Mouse (Mus musculus) cerebellum, postnatal 14 days (tissue): ENCODE measurements around the gene Trp53rkb.
"Not testable (repeated sequence)": the region's sequence is repeated elsewhere in the genome, so short reads cannot be mapped to it uniquely, and the experiment has no call there.

Experiments
- DNase-seq, 2 experiments: peaks; one replicate each; pipeline ENCODE4 v3.0.0; 2021; ENCODE audit warnings: mixed read lengths in 2 of 2

The Trp53rkb gene

GRCm38 (mm10) chr2:166792355-166792754 is at the start of gene Trp53rkb:
Trp53rkb (plus strand) TSS chr2:166792531.
- no peak for DNase-seq

- DNase-seq: no peak
These were observed 48.8 kb upstream of the Trp53rkb start for GRCm38 (mm10) chr2:166743504-166743903.

GRCm38 (mm10) chr2:166744433-166744832 is 47.9 kb upstream of the Trp53rkb start:
- peak; percentile 49 to 50 for DNase-seq

GRCm38 (mm10) chr2:166745849-166746248 is 46.5 kb upstream of the Trp53rkb start:
- no peak for DNase-seq

- DNase-seq: not testable (repeated sequence)
These were observed 45.9 kb upstream of the Trp53rkb start for GRCm38 (mm10) chr2:166746261-166746913.

- no peak for DNase-seq
These were observed 41.6 kb upstream of the Trp53rkb start for GRCm38 (mm10) chr2:166750620-166751191.

- DNase-seq: no peak
These were observed 38.1 kb upstream of the Trp53rkb start for GRCm38 (mm10) chr2:166754194-166754593.

- no peak for DNase-seq
These were observed 37.6 kb upstream of the Trp53rkb start for GRCm38 (mm10) chr2:166754760-166755159.

- DNase-seq: no peak
These were observed 34.4 kb upstream of the Trp53rkb start for GRCm38 (mm10) chr2:166757969-166758368.

GRCm38 (mm10) chr2:166764051-166764450 is 28.3 kb upstream of the Trp53rkb start:
- peak in 1 of 2 experiments; percentile 30 for DNase-seq

GRCm38 (mm10) chr2:166767591-166767990 is 24.7 kb upstream of the Trp53rkb start:
- no peak for DNase-seq

GRCm38 (mm10) chr2:166771396-166771795 is 20.9 kb upstream of the Trp53rkb start:
- DNase-seq: no peak

- no peak for DNase-seq
These were observed 18.7 kb upstream of the Trp53rkb start for GRCm38 (mm10) chr2:166773587-166773986.

- DNase-seq: no peak
These were observed 18.1 kb upstream of the Trp53rkb start for GRCm38 (mm10) chr2:166774275-166774674.

- no peak for DNase-seq
These were observed 16.9 kb upstream of the Trp53rkb start for GRCm38 (mm10) chr2:166775357-166775893.

- DNase-seq: peak; percentile 49 to 80
These were observed 16.1 kb upstream of the Trp53rkb start for GRCm38 (mm10) chr2:166776272-166776671.

- no peak for DNase-seq
These were observed 12.4 kb upstream of the Trp53rkb start for GRCm38 (mm10) chr2:166779956-166780355.

- peak; percentile 90 for DNase-seq
These were observed 11.3 kb upstream of the Trp53rkb start for GRCm38 (mm10) chr2:166780980-166781578.

- DNase-seq: no peak
These were observed 8.0 kb upstream of the Trp53rkb start for GRCm38 (mm10) chr2:166784376-166784775.

- peak; percentile 92 to 94 for DNase-seq
These were observed 5.9 kb upstream of the Trp53rkb start for GRCm38 (mm10) chr2:166786353-166787004.

- peak in 1 of 2 experiments; percentile 34 for DNase-seq
These were observed 593 bp upstream of the Trp53rkb start for GRCm38 (mm10) chr2:166791738-166792137.

GRCm38 (mm10) chr2:166793542-166794214 is 1.3 kb downstream of the Trp53rkb start:
- DNase-seq: peak; percentile 93
